Mouse (Mus musculus): ENCODE results near the gene Unc13b. TPM values are rescaled to one million over a fixed set of nuclear protein-coding genes. Genes with fewer than 3 reads are reported as not detected.

Gene Unc13b
- polyA plus RNA-seq, 1 experiment: 0.38 TPM

- Histone ChIP-seq H3K4me3 (ENCODE audit: insufficient read depth, low read length) (no peak overlapping the region), H3K4me1 (ENCODE audit: control insufficient read depth, insufficient read depth, low read length) (no peaks in the 10 kb centered on the region), H3K27ac (ENCODE audit: insufficient read depth, low read depth, low read length) (no peak overlapping the region)
- TF ChIP-seq CTCF (IDR thresholded peaks at IDR 0.05; ENCODE audit: low read depth, low read length) (no peak), POLR2A (IDR thresholded peaks at IDR 0.05; ENCODE audit: borderline replicate concordance, low read depth, low read length) (no peak)
Measured at GRCm38 (mm10) chr4:43205571-43205970, 146.8 kb downstream of the Unc13b start.

- Histone ChIP-seq H3K4me1 (ENCODE audit: control insufficient read depth, insufficient read depth, low read length) (no peaks in the 10 kb centered on the region), H3K4me3 (ENCODE audit: insufficient read depth, low read length) (no peak overlapping the region), H3K27ac (ENCODE audit: insufficient read depth, low read depth, low read length) (no peak overlapping the region)
- TF ChIP-seq POLR2A (IDR thresholded peaks at IDR 0.05; ENCODE audit: borderline replicate concordance, low read depth, low read length): no peak
- TF ChIP-seq CTCF (IDR thresholded peaks at IDR 0.05; ENCODE audit: low read depth, low read length): no peak
Measured at GRCm38 (mm10) chr4:43206989-43207388, 148.2 kb downstream of the Unc13b start.

DNA sequence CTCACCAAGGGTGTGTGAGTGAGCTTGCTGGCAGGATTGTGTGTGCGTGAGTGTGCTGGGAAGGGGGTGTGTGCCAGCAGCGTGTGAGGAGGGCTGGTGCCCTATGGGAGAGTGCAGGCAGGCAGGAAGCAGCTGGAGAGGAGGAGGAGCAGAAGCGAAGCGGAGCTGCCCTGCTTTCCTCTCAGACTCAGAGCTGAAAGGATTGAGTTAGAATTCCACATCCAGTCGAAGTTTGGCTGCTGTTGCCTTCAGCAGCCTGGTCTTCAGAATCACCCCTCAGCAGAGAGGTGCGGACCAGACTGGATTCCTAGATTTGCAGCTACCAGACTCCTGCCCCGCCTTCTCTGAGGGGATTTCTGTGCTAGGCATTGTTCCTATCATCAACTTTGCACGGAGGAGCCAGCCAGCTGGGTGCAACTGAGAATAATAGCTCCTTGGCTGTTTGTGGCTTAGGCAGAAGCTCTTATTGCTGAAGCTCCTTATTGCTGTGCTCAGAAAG is 150.4 kb downstream of the Unc13b start:
- H3K4me1 ChIP-seq (ENCODE audit: control insufficient read depth, insufficient read depth, low read length): no peaks in the 10 kb centered on the region

GRCm38 (mm10) chr4:43209673-43210072 is 150.9 kb downstream of the Unc13b start:
- Histone ChIP-seq H3K4me3 (ENCODE audit: insufficient read depth, low read length) (no peak overlapping the region), H3K27ac (ENCODE audit: insufficient read depth, low read depth, low read length) (no peak overlapping the region), H3K4me1 (ENCODE audit: control insufficient read depth, insufficient read depth, low read length) (no peaks in the 10 kb centered on the region)
- TF ChIP-seq CTCF (IDR thresholded peaks at IDR 0.05; ENCODE audit: low read depth, low read length) (no peak), POLR2A (IDR thresholded peaks at IDR 0.05; ENCODE audit: borderline replicate concordance, low read depth, low read length) (no peak)

More for the DNA sequence above, 150.4 kb downstream of the Unc13b start:
- TF ChIP-seq POLR2A (IDR thresholded peaks at IDR 0.05; ENCODE audit: borderline replicate concordance, low read depth, low read length): no peak
- no peak for TF ChIP-seq CTCF (IDR thresholded peaks at IDR 0.05; ENCODE audit: low read depth, low read length)
- no peak overlapping the region for H3K27ac ChIP-seq (ENCODE audit: insufficient read depth, low read depth, low read length)
- no peak overlapping the region for H3K4me3 ChIP-seq (ENCODE audit: insufficient read depth, low read length)

GRCm38 (mm10) chr4:43216491-43216890 is 157.7 kb downstream of the Unc13b start:
- TF ChIP-seq CTCF (IDR thresholded peaks at IDR 0.05; ENCODE audit: low read depth, low read length) (no peak), POLR2A (IDR thresholded peaks at IDR 0.05; ENCODE audit: borderline replicate concordance, low read depth, low read length) (no peak)
- peaks cover 14% of the 10 kb centered on the region for H3K4me1 ChIP-seq (ENCODE audit: control insufficient read depth, insufficient read depth, low read length)
- H3K4me3 ChIP-seq (ENCODE audit: insufficient read depth, low read length): no peak overlapping the region
- no peak overlapping the region for H3K27ac ChIP-seq (ENCODE audit: insufficient read depth, low read depth, low read length)

- TF ChIP-seq CTCF (IDR thresholded peaks at IDR 0.05; ENCODE audit: low read depth, low read length): no peak
- no peak for TF ChIP-seq POLR2A (IDR thresholded peaks at IDR 0.05; ENCODE audit: borderline replicate concordance, low read depth, low read length)
- peaks cover 14% of the 10 kb centered on the region for H3K4me1 ChIP-seq (ENCODE audit: control insufficient read depth, insufficient read depth, low read length)
- peak overlapping the region; percentile 41 for H3K27ac ChIP-seq (ENCODE audit: insufficient read depth, low read depth, low read length)
- H3K4me3 ChIP-seq (ENCODE audit: insufficient read depth, low read length): no peak overlapping the region
Measured at GRCm38 (mm10) chr4:43217997-43218396, 159.2 kb downstream of the Unc13b start.

DNA sequence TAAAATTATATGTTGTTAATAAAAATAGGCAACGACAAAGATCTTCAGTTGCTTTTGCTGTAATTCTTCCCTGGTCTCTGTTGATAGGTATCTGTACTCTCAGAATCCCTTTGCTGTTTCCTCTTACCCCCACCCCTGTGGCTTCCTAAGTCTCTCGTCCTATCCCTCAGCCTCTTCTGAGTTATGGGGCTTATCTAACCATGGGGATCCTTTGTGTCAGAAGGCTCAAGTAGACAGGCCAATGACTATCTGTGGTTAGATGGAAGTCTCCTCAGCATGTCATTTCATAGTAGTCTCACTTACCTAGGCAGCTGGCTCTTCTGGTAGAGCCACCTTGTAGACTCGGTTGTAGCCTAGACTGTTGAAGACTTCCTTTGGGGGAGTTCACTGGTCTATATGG is 173.1 kb downstream of the Unc13b start:
- Histone ChIP-seq H3K27ac (ENCODE audit: insufficient read depth, low read depth, low read length) (no peak overlapping the region), H3K4me3 (ENCODE audit: insufficient read depth, low read length) (no peak overlapping the region), H3K4me1 (ENCODE audit: control insufficient read depth, insufficient read depth, low read length) (no peaks in the 10 kb centered on the region)
- TF ChIP-seq CTCF (IDR thresholded peaks at IDR 0.05; ENCODE audit: low read depth, low read length) (no peak), POLR2A (IDR thresholded peaks at IDR 0.05; ENCODE audit: borderline replicate concordance, low read depth, low read length) (no peak)

DNA sequence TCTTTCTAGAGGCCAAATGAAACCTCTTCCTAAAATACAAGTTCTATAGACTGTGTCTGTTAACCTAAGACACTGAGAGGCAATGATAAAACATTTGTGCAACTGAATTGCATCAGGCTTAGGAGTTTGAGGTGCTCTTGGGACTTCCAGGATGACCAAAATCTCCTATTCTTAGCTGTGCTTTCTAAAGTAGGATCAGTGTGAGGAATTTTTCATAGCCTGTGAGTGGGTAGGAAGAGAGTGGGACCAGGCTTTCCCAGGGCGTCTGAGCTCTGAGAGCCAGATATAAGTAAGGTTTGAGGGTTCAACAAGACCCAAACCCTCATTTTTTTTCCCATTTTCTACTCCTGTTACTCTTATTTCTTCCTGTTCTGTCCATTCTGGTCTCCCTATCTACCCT is 174.2 kb downstream of the Unc13b start:
- Histone ChIP-seq H3K4me1 (ENCODE audit: control insufficient read depth, insufficient read depth, low read length) (no peaks in the 10 kb centered on the region), H3K27ac (ENCODE audit: insufficient read depth, low read depth, low read length) (no peak overlapping the region), H3K4me3 (ENCODE audit: insufficient read depth, low read length) (no peak overlapping the region)
- TF ChIP-seq POLR2A (IDR thresholded peaks at IDR 0.05; ENCODE audit: borderline replicate concordance, low read depth, low read length): no peak
- TF ChIP-seq CTCF (IDR thresholded peaks at IDR 0.05; ENCODE audit: low read depth, low read length): no peak

DNA sequence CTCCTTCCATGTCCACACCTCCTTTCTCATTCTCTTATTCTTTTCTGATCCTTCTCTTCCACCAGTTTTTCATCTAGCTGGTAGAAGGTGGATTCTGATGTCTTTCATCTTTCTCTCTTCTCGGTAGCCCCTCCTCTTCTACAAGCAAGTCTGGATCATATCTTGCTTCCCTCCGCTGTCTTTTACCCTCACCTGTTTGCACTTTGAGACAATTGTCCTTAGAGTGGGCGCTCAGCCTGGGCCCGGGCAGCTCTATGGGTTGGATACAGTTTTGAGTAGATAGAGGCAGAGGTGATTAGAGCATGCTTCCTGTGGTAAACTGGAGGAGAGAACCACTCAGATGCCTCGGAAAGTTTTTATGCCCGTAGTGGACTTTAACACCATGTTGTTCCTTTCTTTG is 174.7 kb downstream of the Unc13b start:
- no peak for TF ChIP-seq POLR2A (IDR thresholded peaks at IDR 0.05; ENCODE audit: borderline replicate concordance, low read depth, low read length)
- TF ChIP-seq CTCF (IDR thresholded peaks at IDR 0.05; ENCODE audit: low read depth, low read length): no peak
- H3K4me1 ChIP-seq (ENCODE audit: control insufficient read depth, insufficient read depth, low read length): no peaks in the 10 kb centered on the region
- no peak overlapping the region for H3K27ac ChIP-seq (ENCODE audit: insufficient read depth, low read depth, low read length)
- H3K4me3 ChIP-seq (ENCODE audit: insufficient read depth, low read length): no peak overlapping the region

DNA sequence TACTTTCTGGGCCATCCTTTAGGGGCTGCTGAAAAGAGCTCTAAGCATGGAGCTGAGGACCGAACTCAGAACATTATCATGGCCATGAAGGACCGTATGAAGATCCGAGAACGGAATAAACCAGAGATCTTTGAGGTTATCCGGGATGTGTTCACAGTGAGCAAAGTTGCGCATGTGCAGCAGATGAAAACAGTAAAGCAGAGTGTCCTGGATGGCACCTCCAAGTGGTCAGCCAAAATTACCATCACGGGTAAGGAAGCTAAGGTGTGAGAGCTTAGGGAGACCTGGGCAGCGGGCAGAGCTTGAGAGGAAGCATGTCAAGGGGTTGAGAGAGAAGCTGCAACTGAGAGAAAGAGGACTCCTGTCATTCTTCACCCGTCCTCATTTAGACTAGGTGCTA is 178.1 kb downstream of the Unc13b start:
- TF ChIP-seq POLR2A (IDR thresholded peaks at IDR 0.05; ENCODE audit: borderline replicate concordance, low read depth, low read length) (no peak), CTCF (IDR thresholded peaks at IDR 0.05; ENCODE audit: low read depth, low read length) (no peak)
- Histone ChIP-seq H3K4me1 (ENCODE audit: control insufficient read depth, insufficient read depth, low read length) (no peaks in the 10 kb centered on the region), H3K4me3 (ENCODE audit: insufficient read depth, low read length) (no peak overlapping the region), H3K27ac (ENCODE audit: insufficient read depth, low read depth, low read length) (no peak overlapping the region)

DNA sequence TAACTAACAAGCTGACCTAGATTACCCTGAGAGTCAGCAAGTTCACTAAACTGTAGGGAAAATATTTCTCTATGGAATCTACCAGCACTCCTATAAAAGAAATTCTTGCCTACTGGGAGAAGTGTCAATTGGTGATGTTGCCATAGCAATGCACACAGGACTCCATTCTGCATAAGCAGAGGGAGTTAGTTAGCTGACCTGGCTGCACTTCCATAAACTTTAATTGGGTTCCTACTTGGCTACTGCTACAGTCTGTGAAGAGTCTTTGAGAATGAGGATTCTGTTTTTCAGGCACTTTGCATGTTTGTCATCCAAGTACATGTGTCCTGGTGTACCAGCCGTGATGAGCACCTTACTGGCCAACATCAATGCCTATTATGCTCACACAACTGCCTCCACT is 182.0 kb downstream of the Unc13b start:
- Histone ChIP-seq H3K27ac (ENCODE audit: insufficient read depth, low read depth, low read length) (no peak overlapping the region), H3K4me3 (ENCODE audit: insufficient read depth, low read length) (no peak overlapping the region), H3K4me1 (ENCODE audit: control insufficient read depth, insufficient read depth, low read length) (no peaks in the 10 kb centered on the region)
- TF ChIP-seq CTCF (IDR thresholded peaks at IDR 0.05; ENCODE audit: low read depth, low read length): no peak
- no peak for TF ChIP-seq POLR2A (IDR thresholded peaks at IDR 0.05; ENCODE audit: borderline replicate concordance, low read depth, low read length)
